Mouse (Mus musculus) small intestine, adult 2 months (tissue): ENCODE data around the gene Krt5.

Source experiments
- CTCF ChIP-seq: fragments of 200-500 bp; IDR thresholded peaks from 2 replicates; pipeline ENCODE4 v1.5.1; 2012; ENCODE audit warnings: low read depth, mild to moderate bottlenecking, control low read depth, inconsistent platforms, low read length, moderate library complexity, mixed read lengths; ENCODE audit not compliant: insufficient replicate concordance, insufficient read length; ENCODE audit errors: extremely low read depth
- POLR2A ChIP-seq: fragments of 200-500 bp; IDR thresholded peaks from 2 replicates; pipeline ENCODE4 v1.6.1; 2012; ENCODE audit warnings: low read depth, mild to moderate bottlenecking, control low read depth, inconsistent platforms, low read length, moderate library complexity

- TF ChIP-seq POLR2A (no peak), CTCF (no peak)
These were observed at the start of gene Krt5 for GRCm38 (mm10) chr15:101712720-101713119.
